Mouse (Mus musculus) testis, postnatal 14 days (tissue): ENCODE data around the gene Calml4.
A peak's percentile ranks its signal among the peaks of the same experiment; 100 is the strongest.
"Not testable (repeated sequence)": the region's sequence is repeated elsewhere in the genome, so short reads cannot be mapped to it uniquely, and the experiment has no call there.

Experiments
- DNase-seq: peaks from one replicate; pipeline ENCODE4 v3.0.0; 2021; ENCODE audit warnings: low spot score

Gene Calml4

GRCm38 (mm10) chr9:62835705-62836446 is 22.0 kb upstream of the Calml4 start:
- DNase-seq: no peak

- no peak for DNase-seq
These were observed 20.3 kb upstream of the Calml4 start for GRCm38 (mm10) chr9:62837611-62838010.

- no peak for DNase-seq
These were observed 19.8 kb upstream of the Calml4 start for GRCm38 (mm10) chr9:62838146-62838505.

- DNase-seq: peak; percentile 83
These were observed 19.2 kb upstream of the Calml4 start, which contains the start of gene Cln6 for GRCm38 (mm10) chr9:62838506-62839171. TSS of gene Cln6 (plus strand) at chr9:62838785.

- no peak for DNase-seq
These were observed 18.6 kb upstream of the Calml4 start for GRCm38 (mm10) chr9:62839172-62839770.

GRCm38 (mm10) chr9:62843356-62844024 is 14.4 kb upstream of the Calml4 start:
- DNase-seq: peak; percentile 2

GRCm38 (mm10) chr9:62844461-62844860 is 13.4 kb upstream of the Calml4 start:
- peak; percentile 2 for DNase-seq

- peak; percentile 73 for DNase-seq
These were observed 10.2 kb upstream of the Calml4 start for GRCm38 (mm10) chr9:62847694-62848093.

GRCm38 (mm10) chr9:62848641-62849040 is 9.2 kb upstream of the Calml4 start:
- DNase-seq: no peak

GRCm38 (mm10) chr9:62851571-62851970 is 6.3 kb upstream of the Calml4 start:
- DNase-seq: no peak

GRCm38 (mm10) chr9:62854483-62854882 is 3.4 kb upstream of the Calml4 start:
- no peak for DNase-seq

GRCm38 (mm10) chr9:62857216-62857615 is 664 bp upstream of the Calml4 start:
- DNase-seq: no peak

- no peak for DNase-seq
These were observed 563 bp downstream of the Calml4 start for GRCm38 (mm10) chr9:62858266-62859019.

- not testable (repeated sequence) for DNase-seq
These were observed 2.2 kb downstream of the Calml4 start for GRCm38 (mm10) chr9:62860102-62860501.

GRCm38 (mm10) chr9:62860866-62861265 is 3.0 kb downstream of the Calml4 start:
- DNase-seq: no peak

GRCm38 (mm10) chr9:62869236-62869635 is 11.4 kb downstream of the Calml4 start:
- not testable (repeated sequence) for DNase-seq

- no peak for DNase-seq
These were observed 12.8 kb downstream of the Calml4 start for GRCm38 (mm10) chr9:62870728-62871127.

- no peak for DNase-seq
These were observed 19.2 kb downstream of the Calml4 start for GRCm38 (mm10) chr9:62876966-62877616.

- DNase-seq: no peak
These were observed 19.9 kb downstream of the Calml4 start for GRCm38 (mm10) chr9:62877825-62878224.

- DNase-seq: peak; percentile 34
These were observed 24.0 kb downstream of the Calml4 start for GRCm38 (mm10) chr9:62881871-62882270.

GRCm38 (mm10) chr9:62894486-62894885 is 36.6 kb downstream of the Calml4 start:
- peak; percentile 53 for DNase-seq
